Mouse (Mus musculus) left cerebral cortex, postnatal 10 days (tissue): ENCODE data around the gene Hepacam. TPM values are rescaled to one million over a fixed set of nuclear protein-coding genes. Genes with fewer than 3 reads are reported as not detected.

Experiments used
- DNase-seq, 2 experiments: peaks; one replicate each; pipeline ENCODE4 v3.0.0; 2021 to 2022; ENCODE audit warnings: low spot score in 2 of 2, mixed read lengths in 1 of 2; ENCODE audit errors: extremely low spot score in 1 of 2
- intact Hi-C: fragments of 180-260 bp; cut with DNase I; formaldehyde crosslinking; loops from one replicate; pipeline ENCODE4 v1.15.1; 2025
- total RNA-seq, 2 experiments: library from RNA; stranded (reverse); gene quantifications; 2 replicates each; pipeline ENCODE4 v1.2.3; 2021

Hepacam gene
- total RNA-seq, 2 experiments from 2014 or later = 41.1 to 45.7 TPM

- intact Hi-C loops = no loop called here
- no peak for DNase-seq
These were observed 4.2 kb downstream of the Hepacam start for GRCm38 (mm10) chr9:37371232-37371801.

GRCm38 (mm10) chr9:37375718-37376117 lies 8.6 kb downstream of the Hepacam start:
- intact Hi-C loops = no loop called here
- no peak for DNase-seq

GRCm38 (mm10) chr9:37383161-37383560 lies 16.0 kb downstream of the Hepacam start:
- intact Hi-C loops = no loop called here
- no peak for DNase-seq

GRCm38 (mm10) chr9:37384284-37385182 lies 17.4 kb downstream of the Hepacam start:
- peak in 1 of 2 experiments; percentile 67 for DNase-seq
- intact Hi-C loops = no loop called here

- intact Hi-C loops = no loop called here
- DNase-seq = no peak
These were observed 23.7 kb downstream of the Hepacam start for GRCm38 (mm10) chr9:37390891-37391290.

GRCm38 (mm10) chr9:37392071-37392470 lies 24.9 kb downstream of the Hepacam start:
- DNase-seq = no peak
- intact Hi-C loops = no loop called here

GRCm38 (mm10) chr9:37393482-37394131 lies 26.5 kb downstream of the Hepacam start:
- intact Hi-C loops = no loop called here

GRCm38 (mm10) chr9:37400585-37400984 lies 33.4 kb downstream of the Hepacam start:
- DNase-seq = peak in 1 of 2 experiments; percentile 68
- intact Hi-C loops = no loop called here

More at GRCm38 (mm10) chr9:37393482-37394131, 26.5 kb downstream of the Hepacam start:
- no peak for DNase-seq

- peak in 1 of 2 experiments; percentile 65 for DNase-seq
- intact Hi-C loops = no loop called here
These were observed 34.7 kb downstream of the Hepacam start, which contains the start of gene Robo4 for GRCm38 (mm10) chr9:37401802-37402201. TSS of gene Robo4 (plus strand) at chr9:37401897.

- intact Hi-C loops = no loop called here
- no peak for DNase-seq
These were observed 35.4 kb downstream of the Hepacam start for GRCm38 (mm10) chr9:37402501-37402900.

GRCm38 (mm10) chr9:37403011-37403410 lies 35.9 kb downstream of the Hepacam start:
- intact Hi-C loops = no loop called here
- DNase-seq = no peak

- no peak for DNase-seq
- intact Hi-C loops = no loop called here
These were observed 39.2 kb downstream of the Hepacam start for GRCm38 (mm10) chr9:37406372-37406771.

- intact Hi-C loops = no loop called here
These were observed 40.8 kb downstream of the Hepacam start for GRCm38 (mm10) chr9:37407850-37408502.

GRCm38 (mm10) chr9:37409698-37410445 lies 42.7 kb downstream of the Hepacam start:
- intact Hi-C loops = loop anchor here (5.0 kb wide), 1 partner anchor 132 kb away; no protein-coding TSS in a partner anchor
- no peak for DNase-seq

More at GRCm38 (mm10) chr9:37407850-37408502, 40.8 kb downstream of the Hepacam start:
- DNase-seq = peak in 1 of 2 experiments; percentile 52

GRCm38 (mm10) chr9:37412989-37413388 lies 45.8 kb downstream of the Hepacam start:
- intact Hi-C loops = loop anchor here (5.0 kb wide), 1 partner anchor 129 kb away; no protein-coding TSS in a partner anchor

GRCm38 (mm10) chr9:37414666-37415065 lies 47.5 kb downstream of the Hepacam start:
- DNase-seq = no peak
- intact Hi-C loops = loop anchor here (5.0 kb wide), 1 partner anchor 128 kb away; no protein-coding TSS in a partner anchor

More at GRCm38 (mm10) chr9:37412989-37413388, 45.8 kb downstream of the Hepacam start:
- no peak for DNase-seq

- no peak for DNase-seq
- intact Hi-C loops = no loop called here
These were observed 51.6 kb downstream of the Hepacam start for GRCm38 (mm10) chr9:37418791-37419190.

- intact Hi-C loops = no loop called here
- peak; percentile 45 to 90 for DNase-seq
These were observed 53.5 kb downstream of the Hepacam start for GRCm38 (mm10) chr9:37420676-37421075.
